Mouse (Mus musculus) hindbrain, postnatal 0 days (tissue): ENCODE results near the gene Mxra8. TPM values are rescaled to one million over a fixed set of nuclear protein-coding genes. Genes with fewer than 3 reads are reported as not detected.

ENCODE experiments used
- ATAC-seq: fragments of 200-750 bp; cut with Nextera tagmentation; 2 replicates; pipeline ENCODE4 v1.8.0; 2017; ENCODE audit warnings: mild to moderate bottlenecking, moderate TSS enrichment, moderate library complexity
- DNase-seq: peaks from one replicate; pipeline ENCODE4 v3.0.0-alpha.2; 2015; ENCODE audit warnings: low spot score
- H3K27ac ChIP-seq: fragments of 300-500 bp; sonication (generic); 2 replicates; pipeline ENCODE4 v1.5.1; 2014; ENCODE audit warnings: mild to moderate bottlenecking
- H3K27me3 ChIP-seq: fragments of 300-500 bp; sonication (generic); 2 replicates; pipeline ENCODE4 v1.6.1; 2014; ENCODE audit warnings: low read length, mixed read lengths; ENCODE audit not compliant: insufficient read depth
- H3K36me3 ChIP-seq: fragments of 300-500 bp; sonication (generic); 2 replicates; pipeline ENCODE4 v1.6.1; 2014; ENCODE audit warnings: low read length, mixed read lengths; ENCODE audit not compliant: insufficient read depth
- H3K4me1 ChIP-seq: fragments of 300-500 bp; sonication (generic); 2 replicates; pipeline ENCODE4 v1.6.1; 2014; ENCODE audit warnings: antibody characterized with exemption, low read length, mixed read lengths; ENCODE audit not compliant: insufficient read depth
- H3K4me2 ChIP-seq: fragments of 300-500 bp; sonication (generic); 2 replicates; pipeline ENCODE4 v1.6.1; 2014; ENCODE audit warnings: low read depth, mild to moderate bottlenecking, low read length, moderate library complexity, mixed read lengths
- H3K4me3 ChIP-seq: fragments of 300-500 bp; sonication (generic); 2 replicates; pipeline ENCODE4 v1.5.1; 2014; ENCODE audit warnings: low read length
- H3K9ac ChIP-seq: fragments of 300-500 bp; sonication (generic); replicated peaks from 2 replicates; pipeline ENCODE4 v1.6.1; 2014; ENCODE audit warnings: mild to moderate bottlenecking, low read length, moderate library complexity, mixed read lengths
- H3K9me3 ChIP-seq: fragments of 300-500 bp; sonication (generic); 2 replicates; pipeline ENCODE4 v1.6.1; 2016; ENCODE audit warnings: low read length, mixed read lengths
- CTCF ChIP-seq: IDR thresholded peaks from 2 replicates; pipeline ENCODE4 v1.5.1; 2016; ENCODE audit warnings: antibody characterized with exemption, control low read depth, low read depth
- WGBS: fragments of 180-500 bp; shearing (Covaris S2); extraction: QIAGEN DNeasy Blood & Tissue Kit; methylation state at CpG from one replicate; pipeline ENCODE4 v1.1.7; 2014; 5-methylcytosine and 5-hydroxymethylcytosine counted together
- polyA plus RNA-seq: library from polyadenylated mRNA; unstranded; fragments of >200 nt; fragmentation: Nextera tagmentation; extraction: Ambion mirVana; gene quantifications from 2 replicates; pipeline ENCODE4 v1.2.1, GENCODE M21; 2015
- total RNA-seq: library from RNA; depleted of rRNA; stranded (reverse); fragments of >200 nt; gene quantifications from 2 replicates; pipeline ENCODE4 v1.2.3, GENCODE M21; 2014

The Mxra8 gene
- total and polyA plus RNA-seq, 2 experiments from 2014 or later: 41.6 to 58.9 TPM

DNA sequence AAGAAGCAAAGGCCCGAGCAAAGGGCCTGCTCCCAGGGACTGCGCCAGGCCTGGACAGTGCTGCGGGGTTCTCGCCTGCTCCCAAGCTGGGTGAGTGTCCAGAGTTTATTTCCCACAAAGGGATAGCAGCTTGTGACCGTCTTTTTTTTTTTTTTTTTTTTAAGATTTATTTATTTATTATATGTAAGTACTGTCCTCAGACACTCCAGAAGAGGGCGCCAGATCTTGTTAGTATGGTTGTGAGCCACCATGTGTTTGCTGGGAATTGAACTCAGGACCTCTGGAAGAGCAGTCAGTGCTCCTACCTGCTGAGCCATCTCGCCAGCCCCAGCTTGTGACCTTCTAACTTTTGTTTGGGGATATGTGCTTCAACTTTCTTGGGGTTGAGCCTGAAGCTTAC, 18.5 kb upstream of the Mxra8 start:
- Histone ChIP-seq H3K27ac (no peak overlapping the region), H3K4me1 (no peaks in the 10 kb centered on the region), H3K4me3 (no peak overlapping the region), H3K9me3 (no peaks in the 10 kb centered on the region), H3K27me3 (no peaks in the 10 kb centered on the region), H3K36me3 (peaks cover 75% of the 10 kb centered on the region), H3K9ac (no peak overlapping the region), H3K4me2 (no peak overlapping the region)
- ATAC-seq (no peak), DNase-seq (peak; percentile 34)
- 75% methylated on average over 7 of the region's 7 CpGs for WGBS
- TF ChIP-seq CTCF: peak; percentile 43

DNA sequence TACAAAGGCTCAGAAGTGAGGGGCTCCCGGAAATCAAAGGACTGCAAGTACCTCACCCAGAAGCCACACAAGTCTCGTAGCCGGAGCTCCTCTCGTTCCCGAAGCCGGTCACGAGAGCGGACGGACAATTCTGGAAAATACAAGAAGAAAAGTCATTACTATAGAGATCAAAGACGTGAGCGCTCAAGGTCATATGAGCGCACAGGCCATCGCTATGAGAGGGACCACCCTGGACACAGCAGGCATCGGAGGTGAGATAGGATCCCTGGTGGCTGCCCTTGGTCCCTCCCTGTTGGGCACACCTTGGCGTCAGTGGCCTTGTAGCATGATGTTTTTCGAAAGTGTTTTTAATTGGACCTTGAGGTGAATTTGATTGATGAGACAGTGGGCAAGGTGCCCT, 16.0 kb upstream of the Mxra8 start:
- ATAC-seq (no peak), DNase-seq (no peak)
- peaks cover 65% of the 10 kb centered on the region for H3K36me3 ChIP-seq
- no peak overlapping the region for H3K27ac ChIP-seq
- WGBS: 96% methylated on average over 16 of the region's 16 CpGs
- no peaks in the 10 kb centered on the region for H3K27me3 ChIP-seq
- TF ChIP-seq CTCF: no peak
- H3K9me3 ChIP-seq: no peaks in the 10 kb centered on the region
- H3K4me2 ChIP-seq: no peak overlapping the region
- no peaks in the 10 kb centered on the region for H3K4me1 ChIP-seq
- H3K4me3 ChIP-seq: no peak overlapping the region
- H3K9ac ChIP-seq: no peak overlapping the region

DNA sequence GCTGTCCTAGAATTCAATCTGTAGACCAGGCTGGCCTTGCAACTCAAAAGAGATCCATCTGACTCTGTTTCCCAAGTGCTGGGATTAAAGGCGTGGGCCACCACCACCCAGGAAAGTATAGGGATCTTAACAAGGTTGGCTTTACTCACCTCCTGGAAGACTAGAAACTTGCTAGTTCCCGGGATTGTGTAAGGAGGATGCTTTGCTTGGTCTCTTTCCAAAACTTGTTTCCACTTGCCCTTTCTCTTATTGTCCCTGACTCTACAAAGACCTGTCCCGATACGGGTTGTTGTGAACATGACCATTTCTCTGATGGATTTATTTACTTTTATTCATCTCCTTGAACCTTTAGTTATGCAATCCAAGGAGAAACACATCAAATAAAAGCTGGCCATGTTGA, 9.6 kb upstream of the Mxra8 start:
- H3K4me2 ChIP-seq: no peak overlapping the region
- WGBS: 95% methylated on average over 4 of the region's 4 CpGs
- no peak for TF ChIP-seq CTCF

DNA sequence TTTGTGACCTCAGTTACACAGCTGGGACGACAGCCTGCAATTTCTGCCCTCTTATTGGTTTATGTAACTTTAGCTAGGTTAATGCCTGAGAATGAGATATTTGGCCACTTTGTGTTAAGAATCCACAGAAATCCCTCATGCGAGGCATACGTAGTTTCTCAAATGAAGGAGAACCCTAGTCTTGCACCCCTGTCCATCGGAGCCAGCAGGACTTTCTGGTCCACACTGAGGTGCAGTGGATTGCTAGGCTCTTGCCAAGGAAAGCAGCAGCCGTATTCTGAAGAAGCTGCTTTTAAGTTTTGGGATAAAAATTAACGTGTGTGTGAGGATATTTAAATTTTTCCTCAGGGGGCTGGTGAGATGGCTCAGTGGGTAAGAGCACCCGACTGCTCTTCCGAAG, 8.9 kb upstream of the Mxra8 start:
- ATAC-seq: no peak
- H3K9ac ChIP-seq: no peak overlapping the region
- H3K4me2 ChIP-seq: peak overlapping the region; percentile 93; the same call in 1 of the 2 replicates
- no peaks in the 10 kb centered on the region for H3K9me3 ChIP-seq
- H3K4me3 ChIP-seq: peak overlapping the region; percentile 67
- DNase-seq: no peak
- peaks cover 11% of the 10 kb centered on the region; the same call in 1 of the 2 replicates for H3K36me3 ChIP-seq
- peaks cover 7% of the 10 kb centered on the region for H3K4me1 ChIP-seq
- 52% methylated on average over 8 of the region's 8 CpGs for WGBS
- no peak overlapping the region for H3K27ac ChIP-seq
- TF ChIP-seq CTCF: no peak
- no peaks in the 10 kb centered on the region for H3K27me3 ChIP-seq

More for the DNA sequence above, 9.6 kb upstream of the Mxra8 start:
- DNase-seq (no peak), ATAC-seq (no peak)
- Histone ChIP-seq H3K4me1 (peaks cover 7% of the 10 kb centered on the region), H3K4me3 (no peak overlapping the region), H3K27me3 (no peaks in the 10 kb centered on the region), H3K9me3 (no peaks in the 10 kb centered on the region), H3K36me3 (peaks cover 15% of the 10 kb centered on the region; the same call in 1 of the 2 replicates), H3K9ac (no peak overlapping the region), H3K27ac (no peak overlapping the region)

DNA sequence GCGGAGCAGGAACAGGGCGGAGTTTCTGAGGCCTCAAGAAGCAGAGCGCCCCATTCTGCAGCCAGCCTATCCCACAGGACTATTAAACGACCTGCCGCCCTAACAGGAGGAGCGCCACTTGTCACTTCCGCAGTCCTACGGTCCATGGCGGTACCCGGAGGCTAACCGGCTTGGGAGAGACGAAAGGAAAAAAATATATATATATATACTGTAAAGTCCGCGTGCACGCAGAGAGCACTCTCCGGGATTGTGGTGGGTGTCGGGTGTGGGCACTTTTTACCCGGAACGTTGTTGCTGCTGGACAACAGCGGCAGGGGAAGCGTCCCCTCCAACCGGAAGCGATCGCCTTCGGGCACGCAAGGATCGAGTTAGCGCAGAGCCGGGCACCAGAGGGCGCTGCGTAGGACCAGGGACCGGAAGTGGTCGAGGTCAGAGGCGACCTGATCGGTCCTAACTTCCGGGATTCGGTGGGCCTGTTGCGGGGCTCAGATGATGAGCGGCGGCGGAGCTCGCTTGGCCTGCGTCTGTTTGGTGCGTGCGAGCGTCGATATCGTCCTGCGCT, 8.2 kb upstream of the Mxra8 start, which contains the start of gene Aurkaip1:
Gene Aurkaip1 (plus strand): TSS at position 68 of the 562 bp plus-strand sequence.
- Histone ChIP-seq H3K4me2 (peak within 1 kb of the TSS; percentile 93), H3K27me3 (no peaks in the 10 kb centered on the region), H3K36me3 (peaks cover 11% of the 10 kb centered on the region; the same call in 1 of the 2 replicates), H3K4me1 (peaks cover 7% of the 10 kb centered on the region), H3K4me3 (peak within 1 kb of the TSS; percentile 67), H3K9me3 (no peaks in the 10 kb centered on the region), H3K27ac (peak within 1 kb of the TSS; percentile 75), H3K9ac (peak within 1 kb of the TSS; percentile 79)
- DNase-seq (peak; percentile 98), ATAC-seq (peak; percentile 97)
- TF ChIP-seq CTCF: peak; percentile 93
- under 1% methylated on average over 49 of the region's 49 CpGs for WGBS

DNA sequence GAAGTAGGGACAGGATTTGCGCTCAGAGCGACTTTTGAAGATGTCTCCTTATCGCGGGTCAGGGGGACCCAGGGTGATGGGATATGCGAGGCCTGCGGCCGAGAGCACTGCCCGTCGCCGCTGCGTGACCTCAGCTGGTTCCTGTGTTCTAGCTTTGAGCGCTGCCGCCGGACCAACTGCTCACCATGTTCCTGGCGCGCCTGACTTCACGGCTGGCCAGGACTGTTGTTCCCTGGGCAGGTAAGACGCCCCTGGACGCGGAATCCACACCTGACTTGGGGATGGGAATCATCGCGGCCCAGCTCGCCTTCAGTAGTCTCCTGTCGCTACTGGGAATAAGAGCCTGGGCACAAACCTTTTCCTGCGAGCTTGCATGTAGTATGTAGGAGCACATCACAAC, 7.6 kb upstream of the Mxra8 start:
- no peaks in the 10 kb centered on the region for H3K27me3 ChIP-seq
- no peak for TF ChIP-seq CTCF
- WGBS: under 1% methylated on average over 25 of the region's 25 CpGs
- no peaks in the 10 kb centered on the region for H3K9me3 ChIP-seq
- peak overlapping the region; percentile 75 for H3K27ac ChIP-seq
- no peak for DNase-seq
- peak overlapping the region; percentile 67 for H3K4me3 ChIP-seq
- H3K4me2 ChIP-seq: peak overlapping the region; percentile 93
- peak overlapping the region; percentile 79 for H3K9ac ChIP-seq
- H3K36me3 ChIP-seq: peaks cover 8% of the 10 kb centered on the region; the same call in 1 of the 2 replicates
- H3K4me1 ChIP-seq: peaks cover 7% of the 10 kb centered on the region
- no peak; the same call in 1 of the 2 replicates for ATAC-seq

DNA sequence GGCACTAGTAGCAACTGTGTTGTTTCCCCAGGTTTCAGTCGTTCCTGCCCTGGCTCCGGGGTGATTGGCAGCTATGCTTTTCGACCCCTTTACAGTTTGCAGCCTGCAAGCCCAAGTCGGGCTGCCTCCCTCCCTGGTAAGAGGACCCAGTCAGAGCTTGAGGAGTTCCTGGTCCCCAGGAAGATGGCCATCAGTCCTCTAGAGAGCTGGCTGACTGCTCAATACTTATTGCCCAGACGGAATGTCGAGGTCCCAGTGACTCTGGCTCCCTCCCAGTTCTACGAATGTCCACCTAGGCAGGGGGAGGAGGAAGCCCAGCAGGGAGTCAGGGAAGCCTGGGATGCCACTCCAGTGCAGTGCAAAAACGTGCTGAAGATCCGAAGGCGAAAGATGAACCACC, 7.2 kb upstream of the Mxra8 start:
- no peaks in the 10 kb centered on the region for H3K9me3 ChIP-seq
- peak overlapping the region; percentile 93 for H3K4me2 ChIP-seq
- DNase-seq (no peak), ATAC-seq (no peak)
- no peaks in the 10 kb centered on the region for H3K27me3 ChIP-seq
- H3K27ac ChIP-seq: peak overlapping the region; percentile 75; the same call in 1 of the 2 replicates
- peaks cover 8% of the 10 kb centered on the region; the same call in 1 of the 2 replicates for H3K36me3 ChIP-seq
- no peak for TF ChIP-seq CTCF
- H3K4me1 ChIP-seq: peaks cover 7% of the 10 kb centered on the region
- H3K4me3 ChIP-seq: peak overlapping the region; percentile 67
- peak overlapping the region; percentile 79 for H3K9ac ChIP-seq
- 54% methylated on average over 10 of the region's 10 CpGs for WGBS
